Mouse (Mus musculus) layer of hippocampus, adult 8-10 months (tissue): Measurements from ENCODE around the gene Spag17. TPM values are rescaled to one million over a fixed set of nuclear protein-coding genes. Genes with fewer than 3 reads are reported as not detected.

Experiments
- DNase-seq, 2 experiments: peaks; one replicate each; pipeline ENCODE4 v3.0.0; 2022; ENCODE audit warnings: low spot score in 2 of 2
- total RNA-seq, 4 experiments: library from RNA; stranded (reverse); gene quantifications; 2 replicates each; pipeline ENCODE4 v1.2.4; 2022

The Spag17 gene
- total RNA-seq, 4 experiments from 2014 or later: 0.37 to 0.78 (median 0.58) TPM

DNA sequence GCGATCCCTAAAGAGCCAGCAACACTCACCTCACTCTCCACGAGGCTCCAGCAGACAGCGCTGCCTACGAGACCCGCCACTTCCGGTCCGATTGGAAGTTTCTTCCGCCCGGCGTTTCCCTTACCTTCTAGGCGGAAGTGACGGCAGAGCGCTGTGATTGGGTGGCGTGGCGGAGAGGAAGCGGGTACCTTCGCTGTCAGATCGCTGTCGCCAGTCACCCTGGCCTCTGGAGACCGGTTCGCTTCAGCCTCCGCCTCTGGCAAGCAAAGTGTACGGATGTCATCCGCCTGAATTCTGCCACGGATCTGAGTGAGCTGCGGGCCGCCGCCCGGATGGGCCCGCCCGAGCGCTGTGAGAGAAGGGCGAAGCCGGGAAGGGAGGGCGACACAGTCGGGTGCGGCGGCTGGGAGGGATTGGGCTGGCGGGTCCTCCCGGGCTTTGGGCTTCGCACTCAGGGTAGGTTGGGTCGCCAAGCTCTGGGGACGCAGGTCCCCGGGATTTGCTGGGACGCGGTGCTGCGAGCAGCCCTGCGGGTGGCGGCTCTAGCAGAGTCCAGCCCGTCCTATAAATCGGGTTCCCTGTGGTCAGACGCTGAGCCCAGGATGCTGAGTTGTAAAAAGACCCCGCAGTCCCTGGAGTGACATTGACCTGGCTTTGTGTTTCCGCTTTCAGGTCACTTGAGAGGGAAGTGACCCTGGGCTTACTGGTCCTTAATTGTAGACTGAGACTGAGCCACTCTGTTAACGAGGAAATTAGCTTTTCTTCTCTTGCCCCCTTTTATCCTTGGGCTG is 277.3 kb downstream of the Spag17 start, which contains the start of the genes Gdap2 and Wdr3:
Gene Gdap2, plus strand, starts transcription at position 67 of the 791 bp plus-strand sequence.
Gene Wdr3, minus strand, starts transcription at position 93 of the 791 bp plus-strand sequence.
- DNase-seq: peak; percentile 93

DNA sequence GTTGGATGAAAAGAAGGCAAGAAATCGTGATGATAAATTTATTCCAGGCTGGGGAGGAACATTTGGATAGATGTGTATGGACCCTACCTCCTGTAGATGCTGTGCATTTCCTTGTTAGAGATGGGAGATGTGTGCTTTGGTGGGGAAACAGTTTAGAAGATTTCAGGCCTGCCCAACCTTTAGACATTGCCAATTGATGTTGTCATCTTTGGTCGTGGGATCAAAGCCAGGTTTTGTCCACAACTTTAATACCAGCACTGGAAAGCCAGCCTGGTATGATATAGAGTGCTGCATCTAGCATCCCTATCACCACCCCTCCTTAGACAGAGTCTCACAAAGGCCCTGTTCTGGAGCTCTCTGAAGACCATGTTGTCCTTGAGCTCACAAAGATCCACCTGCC is 278.4 kb downstream of the Spag17 start:
- no peak for DNase-seq

DNA sequence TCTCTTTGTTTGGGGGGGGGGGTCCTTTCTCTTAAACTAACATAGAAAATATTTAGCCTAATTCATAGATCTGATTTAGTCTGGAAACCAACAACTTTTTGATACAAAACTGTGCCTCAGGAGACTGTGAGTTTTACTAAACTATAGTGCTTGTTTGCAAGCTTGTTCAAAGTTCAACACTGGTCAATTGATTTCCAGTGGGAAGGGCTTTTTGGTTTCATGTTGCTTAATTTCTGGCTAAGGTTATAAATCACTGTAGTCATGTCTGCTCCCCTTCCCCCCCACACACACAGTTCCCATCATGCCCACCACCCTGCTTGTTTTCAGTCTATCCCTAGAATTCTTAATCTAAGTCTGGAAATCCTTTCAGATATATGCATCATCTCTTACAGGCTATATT is 279.8 kb downstream of the Spag17 start:
- DNase-seq: no peak

DNA sequence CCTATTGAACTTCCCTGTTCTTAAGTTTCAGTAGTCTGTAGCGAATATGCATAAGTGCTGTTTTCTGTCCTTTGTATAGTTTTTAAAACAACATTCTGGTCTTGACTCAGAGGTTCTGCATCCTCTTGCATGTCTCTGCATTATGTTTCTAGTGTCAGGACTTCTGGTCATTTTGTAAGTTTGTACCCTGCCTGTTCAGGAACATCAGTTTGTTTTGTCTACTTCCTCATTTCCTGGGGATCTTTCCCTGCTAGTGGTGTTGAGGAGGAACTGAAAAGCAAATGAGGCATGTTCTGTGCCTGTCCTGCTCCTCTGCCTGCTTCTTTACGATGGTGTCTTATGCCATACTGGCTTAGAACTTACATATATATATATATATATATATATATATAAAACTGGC is 290.8 kb downstream of the Spag17 start:
- no peak for DNase-seq

DNA sequence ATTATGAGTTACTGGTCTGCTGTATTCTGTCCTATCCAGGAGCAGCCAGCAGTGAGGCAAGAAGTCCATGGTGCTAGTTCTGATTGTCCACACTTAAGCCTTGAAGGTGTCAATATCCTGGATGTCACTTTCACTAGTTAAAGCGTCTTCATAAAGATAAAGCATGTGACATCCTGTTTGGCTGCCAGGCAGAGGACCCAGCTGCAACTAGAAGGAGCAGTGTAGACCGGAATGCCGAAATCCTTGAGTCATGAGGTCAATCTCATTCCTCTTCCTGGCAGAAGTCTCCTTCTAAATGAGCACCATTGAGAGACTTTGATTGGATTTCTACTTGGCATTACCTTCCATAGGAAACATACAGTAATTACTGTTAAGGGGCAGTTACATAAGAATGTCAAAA is 295.3 kb downstream of the Spag17 start:
- DNase-seq: no peak

DNA sequence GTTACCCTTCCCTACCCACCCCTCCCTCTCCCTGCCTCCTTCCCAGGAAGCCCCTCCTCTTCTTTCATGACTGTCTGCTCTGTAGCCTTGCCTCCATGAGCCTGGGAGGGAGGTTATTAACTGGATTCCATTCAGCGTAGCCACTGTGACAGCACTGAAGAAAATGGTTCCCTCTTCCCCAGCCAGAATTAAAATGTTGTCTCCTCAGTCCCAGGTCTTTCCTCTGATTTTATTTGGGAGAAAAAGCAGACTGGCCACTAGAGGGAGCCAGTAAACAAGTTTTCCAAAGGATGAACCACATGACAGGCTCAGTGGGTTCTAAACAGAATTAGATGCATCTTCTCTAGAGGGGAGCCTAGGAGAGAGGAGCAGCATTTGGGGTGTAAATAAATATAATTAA is 304.2 kb downstream of the Spag17 start:
- DNase-seq: peak; percentile 59 to 74

DNA sequence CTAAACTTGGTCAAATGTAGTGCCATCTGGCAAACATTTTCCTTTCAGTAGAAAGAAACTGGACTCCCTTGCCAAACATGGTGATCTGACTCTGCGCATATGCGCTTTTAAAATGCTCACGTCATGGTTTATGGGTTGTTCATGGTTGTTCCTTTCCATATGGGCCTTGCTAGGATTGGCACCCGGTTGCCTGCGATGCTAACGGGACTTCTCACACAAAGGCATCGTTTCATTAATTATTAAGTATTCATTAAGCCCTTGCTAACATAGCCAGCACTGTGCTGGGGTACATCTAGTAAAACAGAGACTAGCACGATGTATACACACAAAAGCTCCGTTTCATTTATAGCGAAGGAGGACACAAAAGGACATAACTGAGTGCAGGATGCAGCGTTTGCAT is 304.7 kb downstream of the Spag17 start:
- DNase-seq: no peak
